Mouse (Mus musculus) olfactory bulb, adult 2 months (tissue): ENCODE data around the gene Ccdc136.

Experiments used
- CTCF ChIP-seq: fragments of 200-500 bp; IDR thresholded peaks from 2 replicates; pipeline ENCODE4 v1.5.1; 2012; ENCODE audit warnings: low read depth, mild to moderate bottlenecking, low read length, moderate library complexity; ENCODE audit not compliant: insufficient read depth
- POLR2A ChIP-seq: fragments of 200-500 bp; IDR thresholded peaks from 2 replicates; pipeline ENCODE4 v1.6.1; 2012; ENCODE audit warnings: mild to moderate bottlenecking, low read depth, low read length, moderate library complexity; ENCODE audit not compliant: insufficient read depth

DNA sequence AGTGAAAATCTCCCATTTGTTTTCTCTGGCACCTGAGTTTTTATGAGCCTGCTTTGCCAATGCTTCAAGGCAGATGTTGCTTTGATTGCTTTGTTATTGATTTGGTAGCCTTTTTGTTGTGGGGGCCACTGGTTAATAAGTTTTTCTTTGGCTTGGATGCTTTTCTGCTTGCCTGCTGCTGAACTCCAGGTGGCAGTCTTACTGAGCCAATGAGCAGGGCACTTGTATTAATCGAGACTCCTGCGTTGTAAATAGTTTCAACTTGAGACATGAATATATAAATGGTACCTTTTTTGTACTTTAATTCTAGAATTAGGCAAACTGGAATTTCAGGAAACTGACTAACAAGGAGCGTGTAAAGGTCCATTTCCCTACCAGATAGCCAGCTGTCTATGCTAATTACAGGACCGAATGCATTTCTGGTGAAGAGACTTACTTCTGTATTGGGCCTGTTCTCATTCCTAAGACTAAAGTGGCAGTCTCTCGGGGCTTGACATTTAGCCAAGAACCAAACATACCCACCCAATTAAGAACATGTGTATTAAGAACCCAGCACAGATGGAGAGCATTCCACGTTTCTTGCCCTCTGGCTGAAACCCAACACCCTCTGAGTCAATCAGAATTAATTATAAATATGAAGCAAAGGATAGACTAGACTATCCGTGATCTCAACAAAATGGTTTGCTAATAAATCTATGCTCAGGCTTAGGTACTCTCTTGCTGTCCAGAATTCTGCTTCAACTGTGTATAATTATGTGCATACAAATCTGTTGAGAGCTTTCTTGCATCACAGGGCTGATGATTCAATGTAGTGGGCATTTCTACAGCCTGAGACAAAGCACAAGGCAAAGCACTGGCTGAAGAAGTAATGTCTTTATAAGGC lies 33.6 kb upstream of the Ccdc136 start:
- TF ChIP-seq CTCF (no peak), POLR2A (no peak)
